Mouse (Mus musculus): ENCODE results near the gene Epn3.

The Epn3 gene

GRCm38 (mm10) chr11:94499661-94500152 lies at the start of gene Epn3:
TSS of gene Epn3 (minus strand) at chr11:94499974.
- DNase-seq, result no peak

DNA sequence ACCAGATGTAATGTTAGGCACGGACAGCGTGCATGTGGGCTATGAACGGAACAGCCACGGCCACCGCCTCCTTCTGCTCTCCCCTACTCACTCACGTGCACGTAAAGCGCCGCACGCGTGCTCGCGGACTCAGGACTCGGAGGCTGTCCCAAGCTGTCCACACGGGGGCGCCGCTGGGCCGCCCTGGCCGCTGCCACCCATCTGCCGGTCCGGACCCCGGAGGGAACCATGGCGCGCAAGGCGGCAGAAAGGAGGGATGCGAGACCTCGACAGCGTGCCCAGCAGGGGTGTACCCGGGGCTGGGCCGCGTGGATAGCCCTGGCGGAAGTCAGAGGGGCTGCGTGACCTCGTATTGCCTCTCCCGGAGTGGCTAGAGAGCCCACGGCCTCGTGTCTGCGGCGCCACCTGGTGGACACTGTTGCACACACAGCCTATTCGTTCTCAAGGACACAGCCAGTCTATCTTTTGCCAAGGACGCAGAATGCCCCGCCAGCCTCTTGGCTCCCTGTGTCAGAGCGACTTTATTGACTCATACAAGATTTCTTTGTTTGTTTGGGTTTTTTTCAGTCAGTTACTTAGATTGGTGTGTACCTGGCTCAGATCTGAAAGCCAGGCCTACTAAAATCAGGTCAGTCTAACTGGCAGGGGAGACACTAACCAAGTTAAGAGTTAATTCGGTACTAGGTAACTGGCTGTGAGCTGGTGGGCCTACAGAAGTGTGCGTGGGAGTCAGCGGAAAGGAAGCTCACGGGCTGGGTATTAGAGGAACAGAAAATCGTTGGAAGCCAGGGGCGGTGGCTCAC lies 49.3 kb upstream of the Epn3 start, which contains the start of gene Rsad1:
Gene Rsad1, minus strand, starts transcription at position 368 of the 803 bp plus-strand sequence.
- DNase-seq, result peak; percentile 97

DNA sequence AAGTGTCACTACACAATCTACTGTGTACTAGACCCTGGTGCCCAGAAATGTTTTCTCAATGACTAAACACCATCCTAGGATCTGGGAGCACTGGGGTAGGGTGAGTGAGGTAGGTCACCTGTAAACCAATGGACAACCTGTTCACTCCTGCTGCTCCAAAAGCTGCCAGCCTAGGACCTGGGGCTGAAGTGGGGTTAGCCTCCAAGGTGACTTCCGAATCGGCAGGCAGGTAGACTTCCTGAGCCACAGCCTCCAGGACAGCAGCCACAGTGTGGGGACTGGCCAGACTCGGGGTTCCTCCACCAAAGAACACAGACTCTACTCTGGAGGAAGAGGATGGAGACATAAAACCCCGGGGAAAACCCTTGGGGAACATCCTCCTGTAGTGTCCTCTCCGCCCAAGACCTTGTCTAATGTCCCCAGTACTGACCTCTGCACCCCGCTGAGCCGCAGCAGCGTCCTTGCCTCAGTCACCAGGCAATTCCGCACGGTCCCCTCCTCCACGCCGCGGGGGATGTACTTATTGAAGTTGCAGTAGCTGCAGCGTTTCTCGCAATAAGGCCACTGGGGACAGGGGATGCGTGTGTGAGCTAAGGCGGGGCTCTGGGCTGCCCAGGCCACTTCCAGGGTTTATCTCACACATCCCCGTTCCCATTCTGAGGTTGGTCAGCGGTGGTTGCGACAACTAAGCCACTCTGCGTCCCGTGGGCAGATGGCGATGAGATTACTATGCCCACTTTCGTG lies 48.4 kb upstream of the Epn3 start:
- DNase-seq, result peak; percentile 58

DNA sequence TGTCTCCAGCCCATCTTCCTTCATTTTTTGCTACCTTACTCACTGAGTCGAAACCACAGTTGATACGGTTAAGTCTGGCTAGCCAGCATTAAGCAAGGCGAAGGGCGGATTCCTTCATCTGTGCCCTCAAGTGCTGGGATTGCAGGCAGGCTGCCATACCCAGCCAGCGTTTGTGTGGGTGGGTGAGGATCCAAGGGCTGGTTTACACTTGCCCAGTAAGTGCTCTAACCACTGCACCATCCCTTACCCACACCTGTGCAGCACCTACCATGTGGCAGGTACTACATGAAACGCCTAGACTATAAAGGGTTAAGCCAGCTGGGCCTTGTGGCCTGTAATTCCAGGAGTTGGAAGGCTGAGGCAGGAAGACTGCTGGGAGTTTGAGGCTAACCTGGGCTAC lies 47.5 kb upstream of the Epn3 start:
- DNase-seq, result no peak

DNA sequence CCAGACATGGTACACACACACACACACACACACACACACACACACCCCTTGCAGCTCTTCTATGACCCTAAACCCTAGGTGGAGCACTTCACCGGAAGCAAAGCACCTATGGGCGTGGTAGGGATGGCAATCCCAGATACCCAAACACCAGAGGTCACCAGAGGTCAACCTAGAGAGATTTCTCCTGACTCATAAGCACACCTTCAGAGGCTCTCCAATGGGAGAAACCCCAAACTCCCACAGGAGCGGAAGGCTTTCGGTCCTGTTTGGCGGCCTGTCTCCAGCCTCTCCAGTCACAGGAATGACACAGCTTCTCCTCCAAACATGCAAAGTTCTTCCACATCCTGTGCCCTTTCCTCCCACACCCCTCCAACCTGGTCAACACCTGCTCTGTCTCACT lies 46.6 kb upstream of the Epn3 start:
- no peak for DNase-seq

- no peak for DNase-seq
These were observed 44.6 kb upstream of the Epn3 start for GRCm38 (mm10) chr11:94544422-94544821.

DNA sequence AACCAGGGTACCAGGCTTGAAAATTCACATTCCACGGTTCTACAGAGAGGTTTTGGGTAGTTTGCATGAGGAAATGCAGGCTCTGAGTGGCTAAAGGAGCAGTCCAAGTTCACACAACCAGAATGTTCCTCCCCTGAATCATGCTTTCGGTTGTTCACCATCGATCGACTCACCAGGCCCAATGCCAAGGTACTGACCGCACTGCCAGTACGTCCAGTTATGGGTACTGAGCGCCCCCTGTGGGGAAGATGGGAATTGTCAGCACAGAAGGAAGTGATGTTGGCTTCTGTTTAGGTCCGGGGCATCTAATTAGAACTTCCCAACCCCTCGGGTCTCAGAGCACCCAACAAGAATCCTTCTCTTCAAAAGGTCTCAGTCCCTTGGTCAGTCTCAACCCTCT lies 44.2 kb upstream of the Epn3 start:
- DNase-seq, result peak; percentile 73

DNA sequence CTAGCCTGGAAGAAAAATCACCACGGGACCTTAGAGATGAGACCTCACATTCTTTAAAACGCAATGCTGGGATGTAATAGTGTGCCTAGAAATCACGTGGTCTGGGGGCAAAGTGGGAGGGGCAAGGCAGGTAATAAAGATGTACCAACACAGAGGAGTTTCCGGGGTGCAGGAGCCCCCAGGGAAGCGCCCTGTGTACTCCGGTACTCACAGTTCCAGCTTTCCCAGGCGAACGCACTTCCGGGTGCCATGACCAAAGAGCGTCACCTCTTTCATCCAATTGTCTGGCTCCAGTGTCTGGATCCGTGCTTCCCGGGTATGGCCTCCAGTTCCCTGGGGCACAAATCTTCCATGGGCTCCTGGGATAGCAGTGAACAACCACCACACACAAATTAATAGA lies 43.6 kb upstream of the Epn3 start:
- no peak for DNase-seq

DNA sequence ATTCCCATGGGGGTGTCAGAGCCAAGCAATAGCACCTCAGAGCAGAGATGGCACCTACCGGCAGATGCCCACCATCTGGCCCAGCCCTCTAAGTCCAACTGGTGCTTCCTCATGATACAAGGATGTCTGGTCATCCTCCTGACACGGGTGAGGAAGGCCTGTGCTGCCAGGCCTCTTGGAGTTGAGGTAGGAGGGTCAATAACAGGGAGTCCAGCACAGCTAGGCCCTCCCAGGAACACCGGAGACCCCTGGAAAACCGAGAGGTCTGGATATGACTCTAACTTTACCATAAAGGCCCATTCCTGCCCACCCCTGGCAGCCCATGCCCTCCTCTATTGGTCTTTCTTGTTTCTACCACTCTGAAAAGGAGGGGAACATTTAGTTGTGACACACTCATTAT lies 42.6 kb upstream of the Epn3 start:
- DNase-seq, result no peak

GRCm38 (mm10) chr11:94539761-94540160 lies 40.0 kb upstream of the Epn3 start:
- no peak for DNase-seq

GRCm38 (mm10) chr11:94538733-94539292 lies 39.0 kb upstream of the Epn3 start:
- DNase-seq, result no peak

GRCm38 (mm10) chr11:94533171-94533570 lies 33.4 kb upstream of the Epn3 start:
- no peak for DNase-seq

DNA sequence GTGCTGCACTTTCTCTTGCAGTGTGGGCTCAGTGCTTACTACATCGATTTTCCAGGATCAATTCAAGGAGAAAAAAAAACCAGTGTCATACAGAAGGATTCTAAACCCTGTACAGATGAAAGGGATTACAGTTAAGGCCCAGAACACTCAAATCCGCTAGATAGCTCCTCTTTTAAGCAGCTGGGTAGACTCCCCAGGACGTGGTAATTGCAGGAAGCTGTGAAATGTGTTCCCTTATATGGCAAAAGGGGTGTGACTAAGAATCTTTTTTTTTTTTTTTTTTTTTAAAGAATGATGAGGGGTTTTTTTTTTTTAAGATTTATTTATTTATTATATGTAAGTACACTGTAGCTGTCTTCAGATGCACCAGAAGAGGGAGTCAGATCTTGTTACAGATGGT lies 29.1 kb upstream of the Epn3 start:
- DNase-seq, result no peak

- DNase-seq, result no peak
These were observed 26.6 kb upstream of the Epn3 start for GRCm38 (mm10) chr11:94526171-94526879.

GRCm38 (mm10) chr11:94521219-94521843 lies 21.6 kb upstream of the Epn3 start, which contains the start of gene Mycbpap:
TSS of gene Mycbpap (minus strand) at chr11:94521742.
- peak; percentile 59 for DNase-seq

GRCm38 (mm10) chr11:94513452-94513851 lies 13.7 kb upstream of the Epn3 start:
- DNase-seq, result no peak

DNA sequence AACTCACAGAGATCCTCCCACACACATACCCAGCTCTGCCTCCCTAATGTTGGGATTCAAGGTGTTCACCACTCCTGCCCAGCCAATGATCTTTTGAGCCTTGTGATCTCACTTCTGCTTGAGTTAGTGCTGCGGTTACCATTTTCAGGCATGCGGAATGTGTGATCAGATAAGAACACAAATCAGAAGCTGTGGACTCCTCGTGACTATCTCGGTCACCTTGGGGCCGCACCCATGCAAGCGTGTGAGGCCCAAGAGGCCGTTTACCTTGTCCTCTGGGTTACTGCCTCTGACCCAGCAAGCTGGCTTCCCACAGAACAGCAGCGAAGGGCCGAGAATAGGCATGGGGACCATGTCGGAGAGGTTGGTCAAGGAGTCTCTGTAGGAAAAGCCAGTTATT lies 9.2 kb upstream of the Epn3 start:
- no peak for DNase-seq

GRCm38 (mm10) chr11:94501482-94501881 lies 1.7 kb upstream of the Epn3 start:
- DNase-seq, result no peak

- DNase-seq, result no peak
These were observed 588 bp upstream of the Epn3 start for GRCm38 (mm10) chr11:94500362-94500761.

GRCm38 (mm10) chr11:94499035-94499434 lies 739 bp downstream of the Epn3 start:
- DNase-seq, result no peak

DNA sequence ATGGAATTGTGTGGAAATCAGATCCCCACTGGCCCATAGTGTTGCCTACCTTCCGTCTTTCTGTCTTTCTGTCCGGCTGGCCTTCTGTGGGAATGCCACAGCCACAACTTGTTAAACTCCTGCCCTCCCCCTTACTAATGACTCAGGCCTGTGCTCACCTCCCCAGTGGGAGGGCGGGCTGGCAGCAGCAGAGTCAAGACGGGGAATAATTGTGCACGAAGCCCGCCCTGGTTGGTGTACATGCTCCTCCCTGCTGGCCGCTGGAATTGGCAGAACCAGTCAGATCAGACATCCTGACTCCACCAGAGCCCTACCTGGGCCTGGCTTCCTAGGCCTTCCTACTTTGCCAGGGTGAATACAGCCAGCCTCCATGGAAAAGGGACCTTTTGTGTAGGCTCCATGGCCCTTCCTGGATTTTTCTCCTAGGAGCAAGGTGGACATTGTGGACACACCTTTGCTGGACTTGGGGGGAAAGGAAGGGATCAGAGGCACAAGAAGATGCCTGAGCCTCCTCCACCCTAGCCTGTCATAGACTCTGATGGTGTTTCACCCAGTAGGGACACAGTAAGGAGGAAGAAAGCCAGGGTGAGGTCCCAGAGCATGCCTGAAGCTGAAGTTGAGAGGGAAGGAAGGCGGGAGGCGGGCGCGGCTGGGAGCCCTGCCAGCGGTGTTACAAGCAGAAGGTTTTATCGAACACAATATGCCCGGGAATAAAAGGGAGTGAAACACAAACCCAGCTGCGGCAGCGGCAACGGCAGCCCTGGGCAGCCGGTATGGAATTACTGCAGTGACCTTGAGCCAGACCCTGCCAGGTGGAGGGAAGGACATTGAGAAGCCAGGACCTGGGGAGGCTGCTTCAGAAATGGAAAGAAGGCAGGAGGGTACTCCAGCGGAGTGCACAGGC lies 1.4 kb downstream of the Epn3 start:
- DNase-seq, result no peak
